Mouse (Mus musculus) megakaryocyte progenitor cell, adult 5-6 weeks (primary cell): ENCODE measurements at regions not wholly inside any gene's neighbourhood (a gene's known extent, or its start where the extent isn't known, plus 50 kb on each side); places are given as distances from the start of the nearest gene placed in this dataset.

Source experiments
- ATAC-seq: replicated peaks from 2 replicates; pipeline ENCODE4 v1.8.0; 2016; ENCODE audit warnings: mild to moderate bottlenecking, moderate TSS enrichment, inconsistent platforms; ENCODE audit not compliant: poor library complexity

- ATAC-seq: peak; percentile 79
These were observed 247.7 kb downstream of the Uaca start for GRCm38 (mm10) chr9:61042063-61042462.

- peak; percentile 54 for ATAC-seq
These were observed 250.6 kb downstream of the Uaca start for GRCm38 (mm10) chr9:61044983-61045382.

- peak; percentile 61 for ATAC-seq
These were observed 252.2 kb downstream of the Uaca start for GRCm38 (mm10) chr9:61046517-61046916.

- ATAC-seq: no peak
These were observed 252.9 kb downstream of the Uaca start for GRCm38 (mm10) chr9:61047289-61047688.

- ATAC-seq: no peak
These were observed 254.2 kb downstream of the Uaca start for GRCm38 (mm10) chr9:61048576-61048975.

- no peak for ATAC-seq
These were observed 258.3 kb downstream of the Uaca start for GRCm38 (mm10) chr9:61052621-61053020.

- peak; percentile 69 for ATAC-seq
These were observed 260.1 kb downstream of the Uaca start for GRCm38 (mm10) chr9:61054427-61054826.

- ATAC-seq: no peak
These were observed 261.1 kb downstream of the Uaca start for GRCm38 (mm10) chr9:61055392-61055791.

- ATAC-seq: no peak; the same call in 1 of the 2 replicates
These were observed 261.8 kb downstream of the Uaca start for GRCm38 (mm10) chr9:61055928-61056730.

- peak; percentile 83 for ATAC-seq
These were observed 262.5 kb downstream of the Uaca start for GRCm38 (mm10) chr9:61056731-61057270.

- no peak for ATAC-seq
These were observed 264.9 kb downstream of the Uaca start for GRCm38 (mm10) chr9:61059225-61059624.

GRCm38 (mm10) chr9:61060958-61061357 is 266.6 kb downstream of the Uaca start:
- no peak for ATAC-seq

- ATAC-seq: no peak; the same call in 1 of the 2 replicates
These were observed 270.5 kb downstream of the Uaca start for GRCm38 (mm10) chr9:61064714-61065305.

GRCm38 (mm10) chr9:61069553-61070314 is 275.4 kb downstream of the Uaca start:
- no peak for ATAC-seq

GRCm38 (mm10) chr9:61070315-61070707 is 276.0 kb downstream of the Uaca start:
- no peak for ATAC-seq

- ATAC-seq: no peak
These were observed 276.5 kb downstream of the Uaca start for GRCm38 (mm10) chr9:61070861-61071260.

- no peak for ATAC-seq
These were observed 279.1 kb downstream of the Uaca start for GRCm38 (mm10) chr9:61073482-61073881.

- no peak for ATAC-seq
These were observed 280.7 kb downstream of the Uaca start for GRCm38 (mm10) chr9:61075071-61075470.

- no peak for ATAC-seq
These were observed 282.8 kb downstream of the Uaca start for GRCm38 (mm10) chr9:61077181-61077580.

GRCm38 (mm10) chr9:61077807-61078206 is 283.5 kb downstream of the Uaca start:
- ATAC-seq: no peak

- ATAC-seq: no peak
These were observed 287.2 kb downstream of the Uaca start for GRCm38 (mm10) chr9:61081474-61082021.
